Mouse (Mus musculus): ENCODE results near the gene Mvb12b. TPM values are rescaled to one million over a fixed set of nuclear protein-coding genes. Genes with fewer than 3 reads are reported as not detected.
A peak's percentile ranks its signal among the peaks of the same experiment; 100 is the strongest.

Mvb12b gene
- polyA plus RNA-seq, 1 experiment = 15.9 TPM

DNA sequence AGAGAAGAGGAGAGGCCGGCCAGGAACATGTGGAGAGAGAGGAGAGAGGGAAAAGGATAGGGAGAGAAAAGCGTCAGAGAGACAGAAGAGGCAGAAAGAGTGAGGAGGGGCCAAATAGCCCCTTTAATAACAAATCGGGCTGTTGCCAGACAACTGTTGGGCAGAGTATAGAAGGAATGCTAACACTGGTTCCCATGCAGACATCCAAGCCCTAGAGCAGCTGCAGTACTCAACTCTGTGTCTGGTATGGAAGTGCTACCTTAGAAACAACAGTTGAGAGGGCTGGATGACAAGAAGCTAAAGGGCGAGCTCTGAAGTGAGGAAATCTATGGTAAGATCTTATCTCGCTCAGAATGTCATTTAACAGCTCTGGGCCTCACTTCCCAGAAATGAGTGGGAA lies 35.7 kb upstream of the Mvb12b start:
- H3K4me3 ChIP-seq (ENCODE audit: insufficient read depth, poor library complexity, severe bottlenecking) = no peak overlapping the region
- H3K36me3 ChIP-seq (ENCODE audit: control insufficient read depth, insufficient read depth) = no peaks in the 10 kb centered on the region
- no peak overlapping the region for H3ac ChIP-seq (ENCODE audit: control insufficient read depth, insufficient read length, low read depth)
- no peaks in the 10 kb centered on the region for H3K79me3 ChIP-seq (ENCODE audit: low read depth)
- H3K79me2 ChIP-seq (ENCODE audit: control insufficient read depth, insufficient read depth) = no peaks in the 10 kb centered on the region
- TF ChIP-seq MYOG (IDR thresholded peaks at IDR 0.05; ENCODE audit: control insufficient read depth, extremely low read depth, insufficient read length) (no peak), CTCF (IDR thresholded peaks at IDR 0.05; ENCODE audit: control insufficient read depth, insufficient read depth, insufficient read length) (no peak), FOSL1 (IDR thresholded peaks at IDR 0.05; ENCODE audit: insufficient read depth, low read length, poor library complexity, severe bottlenecking) (no peak), CEBPB (IDR thresholded peaks at IDR 0.05; ENCODE audit: low read depth) (no peak), USF1 (IDR thresholded peaks at IDR 0.05; ENCODE audit: low read depth) (no peak), MAX (IDR thresholded peaks at IDR 0.05) (no peak)
- peaks cover 40% of the 10 kb centered on the region for H3K27me3 ChIP-seq (ENCODE audit: control insufficient read depth, insufficient read depth, insufficient read length)

DNA sequence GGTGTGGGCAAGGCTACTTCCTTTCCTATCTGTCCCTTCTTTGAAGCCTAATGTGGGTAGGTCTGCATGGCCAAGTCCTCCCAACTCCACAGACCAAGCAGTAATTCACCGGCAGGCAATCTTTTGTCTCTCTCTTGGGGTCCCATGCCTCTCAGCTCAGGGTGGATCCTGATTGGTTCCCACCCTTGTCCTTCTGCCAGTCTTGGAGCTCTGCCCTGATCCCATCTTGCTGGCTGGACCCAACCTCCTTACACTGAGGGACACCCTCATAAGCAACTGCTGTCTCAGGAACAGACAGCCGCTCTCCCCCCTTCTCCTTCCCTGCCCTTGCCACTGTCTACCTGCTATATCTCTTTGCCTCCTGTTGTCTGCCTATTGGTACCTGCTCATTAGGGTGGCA lies 34.7 kb upstream of the Mvb12b start:
- peaks cover 36% of the 10 kb centered on the region for H3K27me3 ChIP-seq (ENCODE audit: control insufficient read depth, insufficient read depth, insufficient read length)
- H3ac ChIP-seq (ENCODE audit: control insufficient read depth, insufficient read length, low read depth) = no peak overlapping the region

DNA sequence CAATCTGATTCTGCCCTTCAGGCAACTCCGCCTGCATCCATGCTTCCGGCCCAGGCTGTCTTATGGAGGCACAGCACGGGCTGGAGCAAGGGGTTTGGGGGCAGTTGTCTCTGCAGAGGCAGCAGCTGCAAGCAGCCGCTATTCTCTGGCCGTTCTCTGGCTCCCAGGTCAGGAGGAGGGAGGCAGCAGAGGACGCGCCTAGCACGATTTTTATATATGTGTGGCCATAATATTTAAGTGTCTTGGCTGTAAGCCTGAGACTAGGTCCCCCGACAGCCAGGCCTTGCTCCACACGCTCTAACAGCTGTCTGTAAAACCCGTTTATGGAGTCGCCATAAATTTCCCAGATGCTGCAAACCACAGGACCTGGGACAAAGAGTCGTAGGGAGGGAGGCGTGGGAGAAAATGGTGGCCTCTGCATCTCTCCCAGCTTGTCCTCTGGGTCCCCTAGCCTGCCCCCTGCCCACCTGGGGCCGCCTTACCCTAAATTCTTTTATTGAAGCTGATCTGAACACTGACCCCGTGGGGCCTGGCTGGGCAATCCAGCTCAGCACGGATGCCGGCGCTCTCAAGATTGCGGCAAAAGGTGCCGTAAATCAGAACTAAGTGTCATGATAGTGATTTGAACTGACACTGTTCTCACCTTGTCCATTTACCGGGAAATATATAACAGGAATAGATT lies 32.3 kb upstream of the Mvb12b start:
- TF ChIP-seq MYOD1 (IDR thresholded peaks at IDR 0.05; ENCODE audit: control insufficient read depth, insufficient read length, low read depth) (no peak), CEBPB (IDR thresholded peaks at IDR 0.05; ENCODE audit: low read depth) (no peak), USF1 (IDR thresholded peaks at IDR 0.05; ENCODE audit: low read depth) (no peak), MAX (IDR thresholded peaks at IDR 0.05) (no peak), MYOG (IDR thresholded peaks at IDR 0.05; ENCODE audit: control insufficient read depth, extremely low read depth, insufficient read length) (no peak), CTCF (IDR thresholded peaks at IDR 0.05; ENCODE audit: control insufficient read depth, insufficient read depth, insufficient read length) (no peak), FOSL1 (IDR thresholded peaks at IDR 0.05; ENCODE audit: insufficient read depth, low read length, poor library complexity, severe bottlenecking) (no peak)
- H3K27me3 ChIP-seq (ENCODE audit: control insufficient read depth, insufficient read depth, insufficient read length) = peaks cover 13% of the 10 kb centered on the region
- H3K4me3 ChIP-seq (ENCODE audit: insufficient read depth, poor library complexity, severe bottlenecking) = no peak overlapping the region

More for the DNA sequence above, 34.7 kb upstream of the Mvb12b start:
- TF ChIP-seq FOSL1 (IDR thresholded peaks at IDR 0.05; ENCODE audit: insufficient read depth, low read length, poor library complexity, severe bottlenecking) (no peak), MYOG (IDR thresholded peaks at IDR 0.05; ENCODE audit: control insufficient read depth, extremely low read depth, insufficient read length) (no peak), CEBPB (IDR thresholded peaks at IDR 0.05; ENCODE audit: low read depth) (no peak), MYOD1 (IDR thresholded peaks at IDR 0.05; ENCODE audit: control insufficient read depth, insufficient read length, low read depth) (no peak), CTCF (IDR thresholded peaks at IDR 0.05; ENCODE audit: control insufficient read depth, insufficient read depth, insufficient read length) (no peak), USF1 (IDR thresholded peaks at IDR 0.05; ENCODE audit: low read depth) (no peak), MAX (IDR thresholded peaks at IDR 0.05) (no peak)
- H3K79me3 ChIP-seq (ENCODE audit: low read depth) = no peaks in the 10 kb centered on the region
- H3K36me3 ChIP-seq (ENCODE audit: control insufficient read depth, insufficient read depth) = no peaks in the 10 kb centered on the region
- H3K79me2 ChIP-seq (ENCODE audit: control insufficient read depth, insufficient read depth) = no peaks in the 10 kb centered on the region
- H3K4me3 ChIP-seq (ENCODE audit: insufficient read depth, poor library complexity, severe bottlenecking) = no peak overlapping the region

DNA sequence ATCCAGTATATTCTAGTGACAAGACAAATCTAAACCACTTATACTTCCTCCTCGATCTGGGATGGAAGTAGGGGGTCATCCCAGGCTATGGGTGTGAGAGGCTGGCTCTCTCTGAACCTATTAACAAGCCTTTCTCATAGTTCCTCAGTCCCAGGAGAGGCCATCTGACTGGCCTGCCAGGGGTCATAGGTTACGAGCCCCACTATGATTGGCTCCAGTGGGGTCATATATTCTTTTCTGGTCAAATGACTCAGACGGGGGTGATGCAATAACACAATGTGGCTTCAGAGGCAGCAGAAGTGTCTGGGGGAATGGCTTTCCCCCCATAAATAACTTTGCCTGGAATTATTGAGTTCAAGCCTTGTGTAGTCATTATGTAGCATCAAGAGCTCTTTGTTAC lies 31.1 kb upstream of the Mvb12b start:
- no peaks in the 10 kb centered on the region for H3K79me3 ChIP-seq (ENCODE audit: low read depth)
- TF ChIP-seq CEBPB (IDR thresholded peaks at IDR 0.05; ENCODE audit: low read depth) (peak; percentile 82), MYOD1 (IDR thresholded peaks at IDR 0.05; ENCODE audit: control insufficient read depth, insufficient read length, low read depth) (no peak)
- H3K27me3 ChIP-seq (ENCODE audit: control insufficient read depth, insufficient read depth, insufficient read length) = peaks cover 4% of the 10 kb centered on the region
- no peaks in the 10 kb centered on the region for H3K79me2 ChIP-seq (ENCODE audit: control insufficient read depth, insufficient read depth)
- H3ac ChIP-seq (ENCODE audit: control insufficient read depth, insufficient read length, low read depth) = no peak overlapping the region
- no peaks in the 10 kb centered on the region for H3K36me3 ChIP-seq (ENCODE audit: control insufficient read depth, insufficient read depth)
- no peak overlapping the region for H3K4me3 ChIP-seq (ENCODE audit: insufficient read depth, poor library complexity, severe bottlenecking)

More for the DNA sequence above, 32.3 kb upstream of the Mvb12b start:
- no peak overlapping the region for H3ac ChIP-seq (ENCODE audit: control insufficient read depth, insufficient read length, low read depth)
- no peaks in the 10 kb centered on the region for H3K79me2 ChIP-seq (ENCODE audit: control insufficient read depth, insufficient read depth)
- H3K36me3 ChIP-seq (ENCODE audit: control insufficient read depth, insufficient read depth) = no peaks in the 10 kb centered on the region
- no peaks in the 10 kb centered on the region for H3K79me3 ChIP-seq (ENCODE audit: low read depth)

DNA sequence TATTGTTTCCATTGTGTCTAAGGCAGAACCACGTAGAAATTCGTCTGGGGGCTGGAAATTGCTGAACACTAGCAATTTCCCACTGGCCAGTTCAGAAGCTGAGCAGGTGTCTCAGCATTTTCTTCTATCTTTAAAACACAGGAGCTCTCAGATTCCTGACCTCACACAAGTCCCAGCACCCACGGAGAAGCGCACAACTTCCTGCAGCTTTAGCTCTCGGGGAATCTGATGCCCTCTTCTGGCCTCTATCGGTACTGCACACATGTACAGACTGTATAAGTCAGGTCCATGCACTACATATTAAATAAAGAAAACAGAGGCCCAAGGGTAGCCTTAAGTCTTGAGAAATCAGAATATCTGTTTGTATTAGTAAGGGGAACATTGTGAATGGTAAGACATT lies 30.6 kb upstream of the Mvb12b start:
- Histone ChIP-seq H3ac (ENCODE audit: control insufficient read depth, insufficient read length, low read depth) (no peak overlapping the region), H3K36me3 (ENCODE audit: control insufficient read depth, insufficient read depth) (no peaks in the 10 kb centered on the region), H3K79me3 (ENCODE audit: low read depth) (no peaks in the 10 kb centered on the region), H3K4me3 (ENCODE audit: insufficient read depth, poor library complexity, severe bottlenecking) (no peak overlapping the region), H3K27me3 (ENCODE audit: control insufficient read depth, insufficient read depth, insufficient read length) (peaks cover 4% of the 10 kb centered on the region), H3K79me2 (ENCODE audit: control insufficient read depth, insufficient read depth) (no peaks in the 10 kb centered on the region)
- TF ChIP-seq CEBPB (IDR thresholded peaks at IDR 0.05; ENCODE audit: low read depth) = no peak
- TF ChIP-seq FOSL1 (IDR thresholded peaks at IDR 0.05; ENCODE audit: insufficient read depth, low read length, poor library complexity, severe bottlenecking) = no peak
- no peak for TF ChIP-seq MYOD1 (IDR thresholded peaks at IDR 0.05; ENCODE audit: control insufficient read depth, insufficient read length, low read depth)
- no peak for TF ChIP-seq USF1 (IDR thresholded peaks at IDR 0.05; ENCODE audit: low read depth)
- TF ChIP-seq CTCF (IDR thresholded peaks at IDR 0.05; ENCODE audit: control insufficient read depth, insufficient read depth, insufficient read length) = no peak
- no peak for TF ChIP-seq MAX (IDR thresholded peaks at IDR 0.05)
- no peak for TF ChIP-seq MYOG (IDR thresholded peaks at IDR 0.05; ENCODE audit: control insufficient read depth, extremely low read depth, insufficient read length)

DNA sequence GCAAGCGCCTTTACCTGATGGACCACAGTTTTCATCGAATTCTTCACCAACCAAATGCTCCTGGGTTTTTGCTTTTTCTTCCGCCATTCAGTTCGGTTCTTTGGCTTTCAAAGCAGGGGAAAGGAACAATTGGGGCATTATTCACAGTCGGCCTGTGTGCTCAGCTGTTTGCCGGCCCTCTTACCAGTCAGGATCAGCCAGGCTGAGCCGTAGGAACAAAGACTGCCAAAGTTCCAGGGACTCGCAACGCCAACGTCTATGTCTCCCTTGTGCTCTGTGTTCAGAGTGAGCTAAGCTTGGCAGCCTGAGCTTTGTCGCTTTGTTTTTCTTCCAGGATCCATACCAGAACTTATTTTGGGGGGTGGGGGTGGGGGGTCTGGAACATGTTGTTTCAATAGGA lies 28.9 kb upstream of the Mvb12b start:
- H3K4me3 ChIP-seq (ENCODE audit: insufficient read depth, poor library complexity, severe bottlenecking) = no peak overlapping the region
- no peak for TF ChIP-seq MYOD1 (IDR thresholded peaks at IDR 0.05; ENCODE audit: control insufficient read depth, insufficient read length, low read depth)
- TF ChIP-seq FOSL1 (IDR thresholded peaks at IDR 0.05; ENCODE audit: insufficient read depth, low read length, poor library complexity, severe bottlenecking) = no peak
- no peak for TF ChIP-seq CTCF (IDR thresholded peaks at IDR 0.05; ENCODE audit: control insufficient read depth, insufficient read depth, insufficient read length)
- no peak for TF ChIP-seq CEBPB (IDR thresholded peaks at IDR 0.05; ENCODE audit: low read depth)
- TF ChIP-seq USF1 (IDR thresholded peaks at IDR 0.05; ENCODE audit: low read depth) = no peak
- TF ChIP-seq MYOG (IDR thresholded peaks at IDR 0.05; ENCODE audit: control insufficient read depth, extremely low read depth, insufficient read length) = no peak
- no peak for TF ChIP-seq MAX (IDR thresholded peaks at IDR 0.05)
- no peaks in the 10 kb centered on the region for H3K36me3 ChIP-seq (ENCODE audit: control insufficient read depth, insufficient read depth)
- no peaks in the 10 kb centered on the region for H3K79me2 ChIP-seq (ENCODE audit: control insufficient read depth, insufficient read depth)
- no peak overlapping the region for H3ac ChIP-seq (ENCODE audit: control insufficient read depth, insufficient read length, low read depth)
- H3K79me3 ChIP-seq (ENCODE audit: low read depth) = no peaks in the 10 kb centered on the region
- H3K27me3 ChIP-seq (ENCODE audit: control insufficient read depth, insufficient read depth, insufficient read length) = no peaks in the 10 kb centered on the region
